Mouse (Mus musculus): ENCODE data around the gene Gm10644.

DNA sequence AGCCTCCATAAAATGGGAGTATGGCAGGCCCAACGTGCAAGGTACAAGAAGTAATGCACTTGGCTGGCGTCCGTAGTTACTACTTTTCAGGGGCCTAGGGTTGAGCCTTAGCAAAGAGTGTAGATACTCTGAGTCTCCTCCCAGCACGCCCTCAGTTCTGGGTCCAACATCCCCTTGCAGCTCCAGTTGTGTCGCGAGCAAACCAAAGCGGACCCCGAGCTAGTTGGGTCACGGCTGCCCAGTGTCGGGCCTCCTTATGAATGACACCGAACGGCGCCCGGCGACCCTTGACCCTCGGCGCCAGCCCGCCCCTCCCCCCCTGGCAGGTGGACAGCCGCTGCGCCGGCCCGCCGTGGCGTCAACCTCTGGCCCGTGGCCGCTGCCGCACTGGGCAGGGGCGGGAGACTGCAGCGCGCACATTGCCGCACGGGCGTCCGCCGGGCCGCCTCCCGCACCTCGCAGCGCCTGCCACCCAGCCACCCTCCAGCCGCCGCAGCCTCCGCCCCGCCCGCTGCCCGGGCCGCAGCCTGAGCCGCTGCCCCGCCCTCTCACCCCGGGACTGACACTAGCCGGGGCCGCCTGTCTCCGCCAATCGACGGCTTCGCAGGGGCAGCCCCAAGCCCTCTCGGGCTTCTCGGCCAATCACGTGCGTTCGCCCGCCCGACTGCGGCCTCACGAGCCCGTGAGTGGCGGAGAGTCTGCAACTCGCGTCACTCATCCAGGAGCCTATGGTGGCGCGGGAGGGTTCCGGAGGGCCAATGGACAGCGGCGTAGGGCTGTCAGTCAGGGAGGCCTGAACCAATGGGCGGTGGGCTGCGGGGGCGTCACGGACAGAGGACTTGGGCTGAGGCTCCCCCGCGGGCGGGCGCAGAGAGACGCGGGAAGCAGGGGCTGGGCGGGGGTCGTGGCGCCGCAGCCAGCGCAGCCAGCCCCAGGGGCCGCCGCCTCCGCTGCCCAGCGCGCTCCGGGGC, 17.4 kb upstream of the Gm10644 start, which contains the start of gene Prkaca:
- TF ChIP-seq CTCF (IDR thresholded peaks at IDR 0.05; ENCODE audit: low read depth, low read length) (no peak), TAL1 (conservative IDR thresholded peaks at IDR 0.05; ENCODE audit: low read depth, low read length) (no peak)
